Mouse (Mus musculus): Measurements from ENCODE around the gene Gm10837.
"Not testable (repeated sequence)": the region's sequence is repeated elsewhere in the genome, so short reads cannot be mapped to it uniquely, and the experiment has no call there.

Gm10837 gene

DNA sequence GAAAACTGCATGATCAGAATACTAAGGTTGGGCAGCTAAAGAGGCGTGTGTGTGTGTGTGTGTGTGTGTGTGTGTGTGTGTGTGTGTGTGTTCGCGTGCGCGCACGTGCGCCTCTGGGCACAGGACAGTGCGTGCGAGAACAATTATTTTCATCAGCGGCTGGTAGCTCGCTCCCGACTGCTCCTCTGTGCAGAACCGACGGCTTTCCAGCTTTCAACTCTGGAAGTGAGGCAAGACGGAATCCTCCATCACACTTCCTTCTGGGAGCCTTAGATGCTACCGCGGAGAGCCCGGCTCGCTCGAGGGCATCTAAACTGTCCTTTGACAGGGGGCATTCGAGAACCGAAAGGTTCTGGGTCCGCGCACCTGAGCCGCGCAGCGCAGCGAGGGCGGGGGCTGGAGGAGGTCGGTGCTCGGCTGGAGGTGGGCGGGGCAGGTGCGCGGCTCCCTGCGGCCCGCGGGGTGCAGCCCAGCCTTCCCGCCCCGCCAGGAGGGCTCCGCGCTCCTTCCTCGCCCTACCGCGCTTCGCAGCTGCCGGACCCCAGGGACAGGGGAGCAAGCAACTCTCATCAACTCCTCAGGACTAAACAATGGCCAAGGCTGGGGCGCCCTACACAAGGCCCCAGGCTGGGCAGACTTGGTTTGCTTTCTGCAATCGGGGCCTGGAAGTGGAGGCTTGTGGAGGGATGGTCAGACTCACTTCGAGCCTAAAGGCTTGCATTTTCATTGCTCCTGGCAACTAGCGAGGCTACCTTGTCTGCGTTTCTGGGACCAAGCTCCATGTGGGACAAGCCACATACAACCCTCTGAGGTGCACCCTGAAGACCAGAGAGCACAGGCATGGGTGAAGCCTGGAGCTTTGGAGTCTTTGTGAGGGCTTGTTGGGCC lies at the start of gene Gm10837:
TSS of gene Gm10837 (plus strand) at position 146 of the 888 bp plus-strand sequence.
- no peak for DNase-seq

DNA sequence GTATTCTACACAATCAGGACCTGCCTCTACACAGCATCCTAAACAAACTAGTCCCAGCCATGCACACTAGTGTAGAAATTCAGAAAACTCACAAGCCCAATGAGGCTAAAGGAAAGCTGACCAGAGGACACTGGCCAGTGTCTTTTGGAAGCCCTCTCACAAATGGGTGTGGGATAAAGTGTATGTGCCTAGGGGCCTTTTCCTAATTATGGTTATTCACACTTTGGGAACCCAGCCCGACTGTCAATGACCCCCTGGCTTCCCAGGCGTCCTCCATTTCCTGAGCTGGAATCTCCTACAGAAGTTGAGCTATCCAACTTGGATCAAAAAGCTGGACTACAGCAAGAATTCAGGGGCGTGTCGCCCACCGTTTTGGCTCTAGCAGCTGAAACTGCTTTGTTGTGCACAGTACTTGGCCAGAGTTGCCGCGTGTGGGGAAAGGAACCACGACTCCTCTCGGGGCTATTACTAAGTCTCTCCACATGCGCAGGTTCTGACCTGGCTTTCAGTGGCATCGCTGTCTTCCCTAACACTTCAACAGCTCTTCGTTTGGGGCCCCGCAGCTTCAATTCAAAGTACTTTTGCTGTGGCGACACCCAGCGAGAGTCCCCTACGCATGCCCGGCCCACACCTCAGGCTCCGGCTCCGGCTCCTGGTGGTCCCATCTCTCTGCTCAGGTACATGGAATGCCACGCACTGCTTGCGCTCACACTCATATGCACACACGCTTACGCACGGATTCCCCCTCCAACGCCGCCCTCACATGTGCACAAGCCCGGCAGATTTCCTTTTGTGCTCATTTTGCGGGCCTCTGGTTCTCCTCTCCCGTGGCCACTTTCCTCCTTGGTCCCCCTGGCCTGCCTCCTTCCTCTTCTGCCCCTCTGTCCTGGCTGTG lies 40.5 kb upstream of the Gm10837 start:
- no peak for DNase-seq

DNA sequence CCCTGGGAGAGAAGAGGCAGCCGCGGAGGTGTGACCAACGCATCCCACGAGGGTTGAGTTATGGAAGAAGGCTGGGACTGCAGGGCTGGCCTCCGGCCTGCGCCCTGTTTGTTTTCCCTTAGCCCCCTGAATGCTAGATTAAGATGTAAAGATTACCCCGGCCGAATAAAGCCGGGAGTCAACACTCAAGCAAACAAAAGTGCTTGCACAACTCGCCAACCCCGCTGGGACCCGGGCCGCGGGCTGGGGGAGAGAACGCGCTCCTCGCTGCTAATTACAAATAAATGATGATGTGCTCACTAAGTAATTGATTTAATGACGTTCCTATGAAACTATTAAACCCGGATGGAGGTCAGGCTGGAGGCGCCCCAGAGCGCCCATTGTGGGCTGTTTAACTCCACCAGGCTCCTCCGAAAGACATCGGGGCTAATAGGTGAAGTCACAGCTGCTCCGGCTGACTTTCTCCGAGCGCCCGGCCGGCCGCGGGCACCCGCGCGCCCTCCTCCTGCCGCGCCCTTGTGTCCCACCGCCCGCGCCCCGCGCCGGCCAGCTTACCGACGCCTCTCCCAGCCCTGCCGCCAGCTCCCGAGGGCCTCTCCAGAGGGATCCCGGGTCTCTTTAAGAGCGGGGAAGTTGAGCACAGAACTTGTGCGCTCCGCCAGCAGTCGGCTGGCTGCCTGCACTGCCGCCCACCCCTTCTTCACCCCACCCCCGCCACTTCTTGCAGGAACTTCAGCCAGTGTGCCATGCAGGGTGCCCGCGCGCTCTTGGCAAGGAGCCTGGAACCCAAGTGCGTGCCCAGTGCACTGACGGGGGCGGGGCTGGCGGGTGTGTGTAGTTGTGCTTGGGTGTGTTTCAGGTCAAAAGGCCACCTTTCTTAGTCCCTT lies 39.6 kb upstream of the Gm10837 start, which contains the start of gene Gm5089:
TSS of gene Gm5089 (minus strand) at position 620 of the 887 bp plus-strand sequence.
- peak; percentile 56 for DNase-seq

DNA sequence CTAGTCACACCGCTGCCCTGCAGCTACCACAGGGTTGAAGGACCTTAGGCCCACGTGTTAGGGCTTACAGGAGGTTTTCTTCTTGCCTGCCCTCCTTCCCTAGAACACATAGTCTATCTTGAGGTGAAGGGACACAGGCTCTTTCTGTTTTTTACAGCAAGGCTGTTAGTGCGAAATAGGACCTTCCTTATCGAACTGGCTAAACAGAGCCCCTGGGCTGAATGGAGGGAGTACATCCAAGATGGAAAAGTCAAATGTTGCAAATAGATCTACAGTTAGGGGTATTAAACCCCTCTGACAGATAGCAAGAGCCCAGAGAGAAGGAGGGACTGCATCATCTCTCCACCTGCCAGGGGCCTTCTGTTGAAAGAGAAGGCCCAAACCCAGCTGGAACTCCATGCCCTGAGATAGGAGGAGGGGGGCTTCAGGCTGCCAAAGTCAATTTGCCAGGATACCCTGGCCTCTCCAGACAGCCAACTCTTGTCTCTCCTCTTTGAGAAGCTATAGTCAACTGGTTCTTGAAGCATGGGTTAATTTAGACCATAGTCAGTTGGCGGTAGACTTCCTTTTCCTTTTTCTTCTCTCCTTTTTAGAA lies 38.7 kb upstream of the Gm10837 start:
- DNase-seq = no peak

DNA sequence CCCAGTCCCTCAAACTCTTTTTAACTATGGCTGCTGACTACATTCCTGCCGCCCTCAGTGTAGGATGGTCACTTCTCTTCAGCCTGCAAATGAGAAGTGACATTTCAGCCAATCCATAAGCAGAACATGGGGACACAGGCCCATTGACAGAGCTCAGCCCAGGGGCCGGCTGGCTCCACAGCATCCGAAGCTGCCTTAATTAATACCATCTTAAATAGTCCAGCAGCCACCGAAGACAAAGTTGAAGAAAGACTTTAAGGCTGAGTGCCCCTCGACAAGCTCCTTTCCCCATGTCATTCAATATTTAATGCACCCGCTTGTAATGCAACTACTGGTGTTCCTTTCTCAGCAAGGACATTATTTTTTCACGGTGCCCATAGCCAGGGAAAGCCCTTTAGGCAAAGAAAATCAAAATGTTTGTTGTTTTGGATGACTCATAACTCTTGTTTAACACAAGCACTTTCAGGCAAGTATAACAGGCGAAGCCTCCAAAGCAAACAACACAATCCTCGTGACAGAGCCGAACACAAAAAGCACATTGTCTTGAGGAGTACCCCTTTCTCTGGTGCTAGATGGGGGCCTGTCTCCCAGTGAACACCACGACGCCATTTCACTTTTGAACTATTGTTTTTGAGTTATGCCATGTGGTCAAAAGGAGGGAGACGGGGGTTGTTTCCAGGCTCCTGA lies 37.5 kb upstream of the Gm10837 start:
- DNase-seq = no peak

DNA sequence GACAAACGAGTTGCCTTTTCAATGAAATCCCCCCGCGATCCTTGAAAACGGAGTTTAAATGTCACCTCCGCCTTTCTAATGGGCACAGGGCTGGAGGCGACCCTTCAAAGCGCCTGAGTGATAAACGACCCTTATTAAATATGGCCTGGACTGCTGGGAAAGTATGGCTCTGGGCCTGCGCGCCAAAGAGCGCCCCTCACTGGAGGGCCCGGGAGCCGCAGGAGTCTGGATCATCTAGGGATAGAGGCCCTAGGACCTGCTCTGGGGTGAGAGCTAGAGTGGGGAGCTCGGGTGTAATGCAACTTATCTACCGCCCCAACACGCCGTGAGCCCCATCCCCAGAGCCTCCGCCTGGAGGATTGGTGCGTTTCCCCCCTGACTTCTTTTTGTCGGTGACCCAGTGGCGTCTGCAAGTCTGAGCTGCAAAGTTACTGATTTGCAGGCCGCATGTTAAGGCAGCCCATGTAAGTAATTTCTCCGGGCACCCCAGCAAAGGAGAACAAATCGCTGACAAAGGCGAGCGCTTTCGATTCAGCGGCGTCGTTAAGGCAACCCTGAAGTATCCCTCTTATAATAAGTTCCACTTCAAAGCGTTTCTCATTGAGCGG lies 36.9 kb upstream of the Gm10837 start:
- peak; percentile 26 for DNase-seq

DNA sequence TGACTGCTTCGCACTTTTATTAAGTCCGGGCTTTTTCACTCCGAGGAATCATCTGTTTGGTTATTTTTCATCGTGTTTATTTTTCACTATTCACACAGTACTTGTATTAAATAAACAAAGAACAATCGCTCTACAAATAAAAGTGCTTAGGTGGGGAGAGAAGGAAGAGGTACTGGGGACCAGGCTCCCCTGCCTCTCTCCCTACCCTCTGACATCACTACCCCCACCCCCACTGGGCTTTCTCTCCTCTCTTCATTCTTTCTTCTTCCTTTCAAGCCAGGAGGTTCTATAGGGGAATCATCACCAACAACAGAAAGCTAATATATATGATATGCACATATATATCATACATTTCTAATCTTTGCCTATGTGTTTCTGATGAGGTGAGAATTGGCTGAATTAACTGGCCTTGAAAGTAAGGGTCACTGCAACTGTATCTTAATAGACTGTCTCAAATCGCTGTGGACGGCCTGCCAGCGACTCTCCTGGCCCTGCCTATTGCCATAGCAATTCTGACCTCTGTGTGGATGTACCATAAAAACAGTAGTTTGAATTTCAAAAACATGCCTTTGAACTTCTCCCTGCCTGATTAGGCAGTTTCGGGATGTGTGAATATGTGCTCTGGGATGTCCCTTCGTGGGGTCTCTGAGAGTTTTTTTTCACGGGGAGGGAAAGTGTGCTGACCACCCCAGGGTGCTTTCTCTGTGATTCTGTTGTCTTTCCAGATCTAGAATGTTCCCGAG lies 36.2 kb upstream of the Gm10837 start:
- DNase-seq = no peak

DNA sequence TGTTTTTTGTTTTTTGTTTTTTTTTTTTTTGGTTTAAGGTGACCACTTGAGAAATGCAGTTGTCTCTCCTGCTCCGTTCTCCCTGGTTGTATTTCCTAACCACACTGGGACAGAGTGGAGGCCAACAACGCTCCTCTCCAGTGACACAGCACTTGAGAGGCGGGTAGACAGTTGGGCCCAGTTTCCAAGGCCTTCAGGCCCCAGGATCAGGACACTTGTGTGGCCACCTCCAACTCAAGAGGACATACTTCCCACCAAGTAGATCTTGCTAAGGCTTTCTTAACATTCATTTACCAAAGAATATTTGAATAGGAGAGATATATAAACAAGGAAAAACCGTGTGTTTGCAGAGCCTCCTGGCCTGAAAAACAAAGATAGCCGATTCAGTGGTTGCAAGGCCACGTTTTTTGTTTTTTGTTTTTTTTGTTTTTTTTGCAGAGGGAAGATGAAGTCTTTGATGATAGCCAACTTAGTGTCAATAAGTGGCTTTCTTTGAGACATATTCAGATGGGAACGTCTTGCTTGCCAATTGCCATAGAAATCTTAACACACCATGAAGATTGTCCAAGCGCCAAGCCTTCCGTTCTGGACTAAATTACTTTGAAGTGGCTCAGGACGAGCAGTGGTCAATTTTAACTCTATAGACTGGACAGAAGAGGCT lies 35.4 kb upstream of the Gm10837 start:
- no peak for DNase-seq

DNA sequence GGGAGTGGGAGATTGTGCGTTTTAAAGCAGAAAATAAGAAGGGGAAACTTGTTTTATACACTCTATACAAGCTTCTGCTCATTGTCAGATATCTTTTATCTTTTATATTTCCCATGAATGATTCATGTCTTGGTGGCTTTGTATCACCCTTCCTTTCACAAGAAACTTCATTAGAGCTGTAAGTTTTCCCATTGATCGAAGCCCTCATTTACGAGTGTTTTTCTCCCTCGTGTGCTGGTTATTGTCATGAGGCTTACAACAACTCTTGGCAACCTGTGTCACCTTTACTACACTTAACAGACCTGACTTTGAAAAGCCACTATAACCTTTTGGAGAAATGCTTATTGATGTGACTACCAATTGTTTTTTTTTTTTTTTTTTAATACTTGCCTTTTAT lies 34.8 kb upstream of the Gm10837 start:
- DNase-seq = no peak

DNA sequence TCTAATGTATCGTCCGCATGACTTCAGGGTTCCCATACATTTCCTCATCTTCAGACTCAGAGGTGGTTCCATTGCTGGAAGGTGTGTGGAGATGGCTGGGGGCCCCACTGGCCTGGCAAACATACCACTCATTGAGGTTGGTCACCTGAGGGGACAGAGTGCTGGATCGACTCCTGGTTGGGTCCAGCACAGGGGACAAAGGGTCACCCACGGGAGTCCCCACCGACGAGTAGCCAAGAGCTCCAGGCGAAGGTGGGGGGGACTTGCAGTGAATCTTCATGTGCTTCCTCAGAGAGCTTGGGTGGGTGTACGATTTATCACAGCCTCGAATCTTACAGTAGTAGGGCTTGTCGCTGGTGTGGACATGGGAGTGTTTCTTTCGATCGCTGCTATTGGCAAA lies 31.1 kb upstream of the Gm10837 start:
- not testable (repeated sequence) for DNase-seq

DNA sequence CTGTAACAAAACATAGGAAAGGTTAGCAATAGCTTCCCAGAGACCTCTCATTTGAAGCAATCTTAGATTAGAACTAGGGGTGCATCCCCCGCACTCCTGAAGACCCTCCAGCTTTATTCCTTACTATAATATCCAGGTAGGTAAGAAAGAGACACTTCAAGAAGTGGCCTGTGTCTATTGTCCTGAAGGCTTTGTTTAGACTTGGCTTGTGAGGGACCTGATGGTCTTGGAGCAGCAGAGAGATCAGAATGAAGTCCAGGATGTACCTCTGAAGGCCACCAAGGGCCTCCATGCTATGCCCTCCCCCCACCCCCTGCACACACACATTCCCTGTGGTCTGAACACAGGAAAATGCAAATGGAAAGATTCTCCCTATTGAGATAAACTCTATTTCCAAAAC lies 30.6 kb upstream of the Gm10837 start:
- DNase-seq = no peak

DNA sequence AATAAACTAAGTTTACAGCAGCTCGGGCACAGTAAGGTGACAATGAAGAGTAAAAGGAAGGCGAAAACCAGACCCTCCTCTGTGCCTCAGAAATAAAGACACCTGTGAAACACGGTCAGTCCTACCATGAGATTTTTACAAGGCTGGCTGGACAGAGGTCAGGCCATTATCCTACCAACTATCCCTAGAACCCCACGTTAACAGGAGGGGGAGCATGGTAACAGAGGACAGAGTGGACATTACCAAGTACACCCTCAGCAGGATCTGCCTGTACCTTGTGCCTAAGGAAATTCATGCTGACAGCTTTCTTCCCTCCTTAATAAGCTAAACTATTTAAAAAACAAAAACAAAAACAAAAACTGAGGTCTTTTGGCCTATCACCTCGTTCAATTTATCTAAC lies 30.2 kb upstream of the Gm10837 start:
- DNase-seq = no peak

DNA sequence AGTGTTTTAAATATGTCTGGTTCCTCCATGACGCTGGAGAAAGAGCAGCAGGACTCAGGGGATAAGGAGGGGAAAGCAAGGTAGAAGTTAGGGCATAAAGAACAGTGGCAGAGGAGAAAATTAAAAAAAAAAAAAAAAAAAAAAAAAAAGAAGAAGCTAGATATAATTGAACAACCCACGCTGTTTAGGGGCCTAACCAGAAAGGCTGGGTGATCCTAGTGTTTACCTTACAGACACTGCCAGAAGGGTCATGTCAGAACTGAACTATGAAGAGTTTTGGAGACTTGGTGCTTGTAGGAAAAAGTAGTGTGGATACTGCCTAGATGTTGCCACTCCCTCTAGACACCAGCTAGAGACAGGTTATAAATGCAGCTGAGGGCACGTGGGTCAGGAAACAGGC lies 28.9 kb upstream of the Gm10837 start:
- no peak for DNase-seq

DNA sequence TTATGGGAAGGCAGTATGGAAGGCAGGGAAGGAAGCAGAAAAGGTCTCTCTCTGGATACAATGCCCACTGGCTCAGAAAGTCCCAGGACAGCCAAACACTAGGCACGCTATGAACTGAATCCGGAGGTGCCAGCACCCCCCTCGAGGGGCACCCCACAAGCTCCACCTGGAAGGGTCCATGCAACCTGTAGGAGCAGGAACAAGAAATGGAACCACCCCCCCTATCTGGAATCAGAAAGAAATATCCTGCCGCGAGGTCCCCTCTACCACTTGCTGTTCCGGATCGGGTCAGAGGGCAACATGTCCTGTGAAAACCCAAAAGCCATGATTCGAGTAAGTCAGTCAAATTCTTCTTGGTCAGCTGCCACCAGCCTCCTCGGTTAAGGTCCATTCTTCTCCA lies 28.4 kb upstream of the Gm10837 start:
- no peak for DNase-seq

DNA sequence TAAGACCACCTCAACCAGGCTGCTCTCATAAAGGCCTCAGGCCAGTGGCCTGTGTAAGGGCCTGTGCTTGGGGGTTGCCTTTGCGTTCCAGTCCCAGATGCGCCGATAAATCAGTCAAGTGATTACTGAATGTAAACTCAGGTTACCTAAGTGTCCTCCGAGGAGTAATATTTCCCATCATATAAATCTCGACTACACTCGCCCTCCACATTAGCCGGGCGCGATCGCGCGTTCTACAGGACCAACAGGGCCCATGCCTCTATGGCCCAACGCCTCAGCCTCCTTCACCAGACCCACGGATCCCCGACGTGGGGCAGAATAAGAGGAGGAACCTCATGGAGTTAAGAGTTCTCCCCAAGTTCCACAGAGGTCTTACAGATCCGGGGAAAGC lies 27.7 kb upstream of the Gm10837 start:
- no peak for DNase-seq

DNA sequence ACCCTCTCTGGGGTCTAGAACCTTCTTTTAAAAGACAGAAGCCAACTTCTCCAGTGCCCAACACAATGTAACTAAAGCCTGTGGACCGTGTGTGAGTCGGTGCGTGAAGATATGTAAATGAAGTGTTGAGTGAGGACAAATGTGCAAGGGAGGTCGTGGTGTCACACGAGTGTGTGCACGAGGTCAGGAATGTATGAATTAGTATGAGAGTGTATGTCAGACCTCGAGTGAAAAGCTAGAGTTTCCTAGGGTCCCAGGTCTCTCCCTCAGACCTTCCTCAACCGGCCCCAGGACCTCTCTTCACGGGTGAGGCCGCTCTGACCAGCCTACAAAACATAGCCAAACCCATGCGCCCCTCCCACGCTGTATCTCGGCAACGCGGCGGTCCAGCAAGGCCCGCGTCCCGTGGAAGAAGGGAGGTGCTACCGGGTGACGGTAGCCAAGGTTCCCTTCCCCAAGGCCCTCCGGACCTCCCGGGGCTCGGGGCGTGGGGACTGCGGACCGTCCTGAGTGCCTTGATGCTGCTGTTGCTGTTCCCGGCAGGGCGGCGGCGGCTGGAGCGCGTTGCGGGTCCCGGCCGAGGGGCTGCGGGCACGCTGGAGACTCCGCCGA lies 27.2 kb upstream of the Gm10837 start:
- no peak for DNase-seq

DNA sequence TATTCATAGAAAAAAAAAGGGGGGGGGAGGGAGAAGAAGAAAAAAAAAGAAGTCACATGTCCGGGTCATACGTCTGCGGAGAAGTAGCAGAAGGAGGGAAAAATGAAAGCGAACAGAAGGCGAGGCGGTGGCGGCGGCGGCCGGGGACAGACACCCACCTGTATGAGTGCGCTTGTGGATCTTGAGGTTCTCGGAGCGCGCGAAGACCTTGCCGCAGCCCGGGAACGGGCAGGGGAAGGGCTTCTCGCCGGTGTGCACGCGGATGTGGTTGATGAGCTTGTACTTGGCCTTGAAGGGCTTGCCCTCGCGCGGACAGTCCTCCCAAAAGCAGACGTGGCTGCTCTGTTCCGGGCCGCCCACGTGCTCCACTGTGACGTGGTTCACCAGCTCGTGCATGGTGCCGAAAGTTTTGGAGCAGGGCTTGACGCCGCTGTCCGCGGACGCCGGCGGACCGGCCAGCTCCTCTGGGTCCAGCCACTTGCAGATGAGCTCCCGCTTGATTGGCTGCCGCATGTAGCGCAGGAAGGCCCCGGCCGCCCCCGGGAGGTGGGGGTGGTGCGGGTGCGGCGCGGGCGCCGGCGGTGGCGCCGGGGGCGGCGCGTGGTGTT lies 26.5 kb upstream of the Gm10837 start:
- DNase-seq = peak; percentile 58

DNA sequence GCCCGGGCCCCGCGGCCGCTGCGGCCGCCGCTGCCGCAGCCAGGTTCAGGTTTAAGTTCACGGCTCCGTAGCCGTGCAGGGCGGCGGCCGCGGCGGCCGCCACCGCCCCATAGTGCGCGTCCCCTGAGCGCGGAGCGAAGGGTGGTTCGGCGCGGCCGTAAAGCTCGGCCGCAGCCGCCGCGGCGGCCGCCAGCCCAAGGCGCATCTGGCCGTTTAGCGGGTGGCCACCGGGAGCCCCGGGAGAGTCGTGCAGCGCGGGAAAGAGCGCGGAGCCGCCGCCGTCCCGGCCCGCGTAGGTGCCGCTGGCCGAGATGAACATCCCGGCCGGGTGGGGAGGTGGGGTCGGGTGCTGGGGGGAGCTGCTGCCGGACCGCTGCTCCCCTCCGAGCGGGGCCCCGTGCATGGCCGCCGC lies 26.0 kb upstream of the Gm10837 start:
- DNase-seq = no peak
